Mouse (Mus musculus) heart, adult 2 months (tissue): Measurements from ENCODE around the gene Gm42420. TPM values are rescaled to one million over a fixed set of nuclear protein-coding genes. Genes with fewer than 3 reads are reported as not detected.

ENCODE experiments used
- DNase-seq, 2 experiments: peaks; one replicate each; pipeline ENCODE4 v3.0.0; 2021
- H3K27ac ChIP-seq: fragments of 200-600 bp; 2 replicates; pipeline ENCODE4 v1.8.1; 2022
- H3K27me3 ChIP-seq: fragments of 200-500 bp; 2 replicates; pipeline ENCODE4 v1.6.1; 2012; ENCODE audit warnings: mild to moderate bottlenecking, low read length, inconsistent platforms, mixed read lengths; ENCODE audit not compliant: control insufficient read depth, insufficient read depth
- H3K36me3 ChIP-seq: fragments of 200-500 bp; 2 replicates; pipeline ENCODE4 v1.6.1; 2012; ENCODE audit warnings: low read length, inconsistent platforms; ENCODE audit not compliant: control insufficient read depth, insufficient read depth
- H3K4me1 ChIP-seq: fragments of 200-500 bp; 2 replicates; pipeline ENCODE4 v1.6.1; 2011; ENCODE audit warnings: low read length; ENCODE audit not compliant: control insufficient read depth, insufficient read depth
- H3K4me3 ChIP-seq: fragments of 200-600 bp; 2 replicates; pipeline ENCODE4 v1.8.1; 2022
- H3K79me2 ChIP-seq: fragments of 200-500 bp; replicated peaks from 2 replicates; pipeline ENCODE4 v1.6.1; 2012; ENCODE audit warnings: mild to moderate bottlenecking, inconsistent platforms, low read length, moderate library complexity, mixed read lengths; ENCODE audit not compliant: control insufficient read depth, insufficient read depth
- H3K9ac ChIP-seq: fragments of 200-500 bp; 2 replicates; pipeline ENCODE4 v1.6.1; 2012; ENCODE audit warnings: low read depth, mild to moderate bottlenecking, control low read depth, inconsistent platforms, low read length, mixed read lengths
- CTCF ChIP-seq: fragments of 200-600 bp; IDR thresholded peaks from 2 replicates; pipeline ENCODE4 v1.8.1; 2022; ENCODE audit warnings: antibody characterized with exemption, mild to moderate bottlenecking, moderate library complexity
- EP300 ChIP-seq: fragments of 200-500 bp; IDR thresholded peaks from 2 replicates; pipeline ENCODE4 v1.6.1; 2011; ENCODE audit warnings: low read depth, low read length, control low read depth; ENCODE audit not compliant: insufficient read depth
- POLR2A ChIP-seq: fragments of 200-500 bp; IDR thresholded peaks from 2 replicates; pipeline ENCODE4 v1.6.1; 2011; ENCODE audit warnings: mild to moderate bottlenecking, low read depth, low read length, control low read depth; ENCODE audit not compliant: insufficient read depth
- WGBS: fragments of 180-500 bp; shearing (Covaris S2); methylation state at CpG from one replicate; pipeline ENCODE4 v1.1.7; 2018; 5-methylcytosine and 5-hydroxymethylcytosine counted together
- intact Hi-C: fragments of 180-260 bp; cut with DNase I; formaldehyde crosslinking; loops from one replicate; pipeline ENCODE4 v1.15.1; 2025
- polyA plus RNA-seq: library from polyadenylated mRNA; depleted of rRNA; stranded (reverse); fragments of >200 nt; gene quantifications from 2 replicates; pipeline ENCODE4 v1.2.3, GENCODE M21; 2012
- total RNA-seq, 2 experiments: library from RNA; stranded (reverse); gene quantifications; 2 replicates each; pipeline ENCODE4 v1.2.3; 2021

The Gm42420 gene
- total and polyA plus RNA-seq, 3 experiments, result 2.2 TPM; not detected in 2

- peak; percentile 95 to 96 for DNase-seq
- Histone ChIP-seq H3K9ac (peak within 1 kb of the TSS; percentile 95), H3K27ac (peak within 1 kb of the TSS; percentile 99), H3K4me3 (peak within 1 kb of the TSS; percentile 80), H3K4me1 (peaks cover 6% of the 10 kb centered on the region), H3K79me2 (peaks cover 3% of the 10 kb centered on the region; the same call in 1 of the 2 replicates), H3K27me3 (no peaks in the 10 kb centered on the region), H3K36me3 (peaks cover 6% of the 10 kb centered on the region)
- WGBS, result 1% methylated on average over 56 of the region's 56 CpGs
- intact Hi-C loops, result loop anchor here (1.0 to 5.0 kb wide), 2 partner anchors 19 to 135 kb away; partner anchors contain the start of genes Adck2 and Braf
- no peak for TF ChIP-seq CTCF
- 0 out of 2 replicates have a peak, but pooled peaks have one; percentile 66 for TF ChIP-seq EP300
- peak; percentile 95 for TF ChIP-seq POLR2A
Observed at GRCm38 (mm10) chr6:39592401-39593214, 7.1 kb downstream of the Gm42420 start, which contains the start of gene Ndufb2. Gene Ndufb2 (plus strand): TSS chr6:39592574.

- peaks cover 3% of the 10 kb centered on the region for H3K4me1 ChIP-seq
- H3K27ac ChIP-seq, result no peak overlapping the region
- TF ChIP-seq EP300 (no peak), POLR2A (no peak), CTCF (no peak)
- no peaks in the 10 kb centered on the region for H3K27me3 ChIP-seq
- H3K9ac ChIP-seq, result no peak overlapping the region
- peaks cover 14% of the 10 kb centered on the region for H3K36me3 ChIP-seq
- 95% methylated on average over 3 of the region's 3 CpGs for WGBS
- DNase-seq, result no peak
- H3K4me3 ChIP-seq, result no peak overlapping the region
- intact Hi-C loops, result no loop called here
- H3K79me2 ChIP-seq, result no peaks in the 10 kb centered on the region
Observed at GRCm38 (mm10) chr6:39600851-39601250, 15.3 kb downstream of the Gm42420 start.

- WGBS, result 68% methylated on average over 3 of the region's 3 CpGs
- DNase-seq, result no peak
Observed at GRCm38 (mm10) chr6:39601828-39602227, 16.3 kb downstream of the Gm42420 start.

GRCm38 (mm10) chr6:39604565-39604964 lies 19.0 kb downstream of the Gm42420 start:
- Histone ChIP-seq H3K27ac (no peak overlapping the region), H3K27me3 (no peaks in the 10 kb centered on the region), H3K4me3 (no peak overlapping the region), H3K9ac (no peak overlapping the region), H3K36me3 (peaks cover 13% of the 10 kb centered on the region), H3K79me2 (no peaks in the 10 kb centered on the region), H3K4me1 (peaks cover 3% of the 10 kb centered on the region)
- DNase-seq, result no peak
- TF ChIP-seq EP300, result no peak
- no peak for TF ChIP-seq CTCF
- no peak for TF ChIP-seq POLR2A
- 83% methylated on average over 5 of the region's 5 CpGs for WGBS
- intact Hi-C loops, result no loop called here

More at GRCm38 (mm10) chr6:39601828-39602227, 16.3 kb downstream of the Gm42420 start:
- intact Hi-C loops, result no loop called here
- no peaks in the 10 kb centered on the region for H3K27me3 ChIP-seq
- H3K79me2 ChIP-seq, result no peaks in the 10 kb centered on the region
- peaks cover 3% of the 10 kb centered on the region for H3K4me1 ChIP-seq
- H3K36me3 ChIP-seq, result peaks cover 17% of the 10 kb centered on the region
- no peak overlapping the region for H3K9ac ChIP-seq
- no peak overlapping the region for H3K4me3 ChIP-seq
- no peak overlapping the region for H3K27ac ChIP-seq
- TF ChIP-seq CTCF, result no peak
- no peak for TF ChIP-seq EP300
- no peak for TF ChIP-seq POLR2A

- Histone ChIP-seq H3K36me3 (peaks cover 12% of the 10 kb centered on the region), H3K79me2 (no peaks in the 10 kb centered on the region), H3K27me3 (no peaks in the 10 kb centered on the region), H3K9ac (no peak overlapping the region), H3K4me3 (no peak overlapping the region), H3K4me1 (peaks cover 3% of the 10 kb centered on the region), H3K27ac (no peak overlapping the region)
- 43% methylated on average over 6 of the region's 6 CpGs for WGBS
- intact Hi-C loops, result no loop called here
- DNase-seq, result no peak
- no peak for TF ChIP-seq CTCF
- no peak for TF ChIP-seq POLR2A
- TF ChIP-seq EP300, result no peak
Observed at GRCm38 (mm10) chr6:39606056-39606455, 20.5 kb downstream of the Gm42420 start.

GRCm38 (mm10) chr6:39606862-39607261 lies 21.3 kb downstream of the Gm42420 start:
- TF ChIP-seq CTCF (no peak), POLR2A (no peak), EP300 (no peak)
- Histone ChIP-seq H3K9ac (no peak overlapping the region), H3K36me3 (peaks cover 12% of the 10 kb centered on the region), H3K79me2 (no peaks in the 10 kb centered on the region), H3K27me3 (no peaks in the 10 kb centered on the region), H3K27ac (no peak overlapping the region), H3K4me1 (peaks cover 3% of the 10 kb centered on the region), H3K4me3 (no peak overlapping the region)
- 45% methylated on average over 3 of the region's 3 CpGs for WGBS
- intact Hi-C loops, result no loop called here
- no peak for DNase-seq
